ENCODE assay signal across 11 mouse cellular contexts in the genomic region with DNA sequence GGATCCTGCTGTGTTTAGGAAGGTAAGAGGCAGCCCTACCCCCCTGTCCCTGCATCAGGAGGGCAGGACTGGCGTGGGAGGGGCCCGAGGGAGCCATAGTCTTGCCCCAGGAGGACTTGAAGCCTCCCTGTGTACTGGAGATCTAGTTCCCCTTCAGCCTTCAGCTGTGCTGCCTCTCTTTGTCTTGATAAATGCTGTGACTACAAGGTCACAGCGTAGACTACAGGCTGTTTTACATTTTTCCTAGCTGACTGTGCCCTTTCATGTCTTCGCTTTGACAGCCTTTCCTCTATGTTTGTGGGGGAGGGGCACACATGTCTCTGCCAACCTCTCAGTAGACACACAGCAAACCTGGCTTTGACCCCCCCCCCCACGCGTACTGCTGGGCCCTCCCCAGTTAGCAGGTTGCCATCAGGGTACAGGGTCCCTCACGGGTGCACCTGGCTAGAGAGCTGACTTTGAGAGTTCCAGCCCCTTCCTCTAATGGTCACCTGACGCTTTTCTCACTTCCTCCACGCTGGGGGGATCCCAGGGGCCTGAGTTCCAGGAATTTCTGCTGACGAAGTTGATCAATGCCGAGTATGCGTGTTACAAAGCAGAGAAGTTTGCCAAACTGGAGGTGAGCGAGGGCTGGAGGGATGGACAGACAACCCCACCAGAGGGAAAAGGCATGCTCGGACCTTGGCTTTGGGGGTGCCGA. TPM values are rescaled to one million over a fixed set of nuclear protein-coding genes. Genes with fewer than 3 reads are reported as not detected.
A peak's percentile ranks its signal among the peaks of the same experiment; 100 is the strongest.
DNase-seq lines count a peak whose midpoint lies in the region; ATAC-seq and TF ChIP-seq lines count a peak whose summit lies in the region.
"Had no signal": no experiment of that assay in that cellular context is flagged by ENCODE, and none has a peak within 500 bp of the region (broad histone marks: within the 10 kb centered on the region; RNA-seq: fewer than 3 reads in every experiment).

No protein-coding gene starts in this region.

- no peak for ATAC-seq in heart, embryonic 14.5 days (ENCODE audit: insufficient number of reproducible peaks, insufficient read depth, low FRiP score, low read depth)
- ATAC-seq in hindbrain, embryonic 15.5 days (ENCODE audit: low FRiP score, low read depth): no peak
- no peak for ATAC-seq in neural tube, embryonic 14.5 days (ENCODE audit: low read depth)

- peak overlapping the region; percentile 36; the same call in 1 of the 2 replicates for H3K4me2 ChIP-seq in heart, embryonic 14.5 days (ENCODE audit: low read length)
- H3K4me2 ChIP-seq in hindbrain, embryonic 15.5 days: no peak overlapping the region
- no peak overlapping the region for H3K4me2 ChIP-seq in neural tube, embryonic 14.5 days (ENCODE audit: low read depth, low read length)

- peaks cover 67% of the 10 kb centered on the region for H3K27me3 ChIP-seq in heart, embryonic 14.5 days (ENCODE audit: control insufficient read depth, insufficient read depth, low read length)
- peaks cover 87% of the 10 kb centered on the region for H3K27me3 ChIP-seq in embryonic facial prominence, embryonic 10.5 days (replicated peaks; ENCODE audit: low read depth, poor library complexity, severe bottlenecking)
- H3K27me3 ChIP-seq in hindbrain, embryonic 15.5 days: no peaks in the 10 kb centered on the region
- H3K27me3 ChIP-seq in neural tube, embryonic 14.5 days (ENCODE audit: control insufficient read depth, insufficient read depth, low read length): no peaks in the 10 kb centered on the region
- H3K27me3 ChIP-seq in kidney, adult 2 months (replicated peaks; ENCODE audit: control insufficient read depth, insufficient read depth, low read length): no peaks in the 10 kb centered on the region

- no peak for TF ChIP-seq CTCF in kidney, adult 2 months (conservative IDR thresholded peaks at IDR 0.05; ENCODE audit: insufficient read depth, insufficient read length, low read depth, low read length)

- H3K36me3 ChIP-seq in heart, embryonic 14.5 days (ENCODE audit: control insufficient read depth, insufficient read depth, low read length): no peaks in the 10 kb centered on the region
- no peaks in the 10 kb centered on the region for H3K36me3 ChIP-seq in embryonic facial prominence, embryonic 10.5 days (replicated peaks)
- H3K36me3 ChIP-seq in hindbrain, embryonic 15.5 days: no peaks in the 10 kb centered on the region; the same call in 1 of the 2 replicates
- H3K36me3 ChIP-seq in neural tube, embryonic 14.5 days (ENCODE audit: control insufficient read depth, insufficient read depth, low read length): 0 out of 2 replicates have a peak, but pooled peaks cover 5% of the 10 kb centered on the region
- H3K36me3 ChIP-seq in kidney, adult 2 months (ENCODE audit: control insufficient read depth, insufficient read depth, low read length): no peaks in the 10 kb centered on the region

- peak overlapping the region; percentile 41; the same call in 1 of the 2 replicates for H3K9ac ChIP-seq in heart, embryonic 14.5 days (ENCODE audit: low read length)
- no peak overlapping the region for H3K9ac ChIP-seq in hindbrain, embryonic 15.5 days
- peak overlapping the region; percentile 25; the same call in 1 of the 2 replicates for H3K9ac ChIP-seq in neural tube, embryonic 14.5 days (replicated peaks; ENCODE audit: low read depth, low read length)

- no peak for TF ChIP-seq POLR2A in kidney, adult 2 months (IDR thresholded peaks at IDR 0.05; ENCODE audit: low read depth, low read length)

- no peaks in the 10 kb centered on the region for H3K9me3 ChIP-seq in heart, embryonic 14.5 days (ENCODE audit: control insufficient read depth, low read length)
- no peaks in the 10 kb centered on the region for H3K9me3 ChIP-seq in embryonic facial prominence, embryonic 10.5 days
- H3K9me3 ChIP-seq in hindbrain, embryonic 15.5 days: no peaks in the 10 kb centered on the region
- H3K9me3 ChIP-seq in neural tube, embryonic 14.5 days (ENCODE audit: control insufficient read depth, low read length): no peaks in the 10 kb centered on the region
- H3K9me3 ChIP-seq: megakaryocyte, embryonic 14.5 days had no signal

- DNase-seq in heart, adult 18-20 months: no peak
- DNase-seq in embryonic facial prominence, embryonic 10.5 days (ENCODE audit: low spot score): peak; percentile 49
- no peak for DNase-seq in kidney, adult 2 months
- no peak for DNase-seq in ovary, adult 18-20 months (ENCODE audit: low spot score)
- no peak for DNase-seq in cerebellum, adult 8-10 months
- DNase-seq: gastrocnemius, postnatal 14 days; thymus, adult 2 months had no signal

- WGBS in heart, embryonic 14.5 days: 16% methylated on average over 15 of the region's 15 CpGs
- whole genome bisulfite sequencing in embryonic facial prominence, embryonic 10.5 days: 30% methylated on average over 15 of the region's 15 CpGs
- WGBS in hindbrain, embryonic 15.5 days: 27% methylated on average over 15 of the region's 15 CpGs
- 33% methylated on average over 15 of the region's 15 CpGs for WGBS in neural tube, embryonic 14.5 days
- WGBS in kidney, adult 2 months: 45% methylated on average over 15 of the region's 15 CpGs

- H3K4me1 ChIP-seq in heart, embryonic 14.5 days (ENCODE audit: control insufficient read depth in 2 of 2, insufficient read depth in 2 of 2, low read length in 2 of 2): peaks cover 10 to 11% of the 10 kb centered on the region in 2 experiments; a peak in 3 of 4 replicates
- H3K4me1 ChIP-seq in embryonic facial prominence, embryonic 10.5 days: peaks cover 60% of the 10 kb centered on the region
- H3K4me1 ChIP-seq in hindbrain, embryonic 15.5 days (replicated peaks): peaks cover 27% of the 10 kb centered on the region
- peaks cover 14% of the 10 kb centered on the region for H3K4me1 ChIP-seq in neural tube, embryonic 14.5 days (ENCODE audit: control insufficient read depth, insufficient read depth, low read length)
- H3K4me1 ChIP-seq in kidney, adult 2 months (ENCODE audit: control insufficient read depth, insufficient read depth, low read length): peaks cover under 1% of the 10 kb centered on the region; the same call in 1 of the 2 replicates

- H3K4me3 ChIP-seq in heart, embryonic 14.5 days (ENCODE audit: control insufficient read depth in 1 of 2, insufficient read depth in 1 of 2, low read depth in 1 of 2, low read length in 2 of 2): no peak overlapping the region
- peak overlapping the region; percentile 28 for H3K4me3 ChIP-seq in embryonic facial prominence, embryonic 10.5 days
- no peak overlapping the region for H3K4me3 ChIP-seq in hindbrain, embryonic 15.5 days
- H3K4me3 ChIP-seq in neural tube, embryonic 14.5 days (ENCODE audit: low read depth, low read length): no peak overlapping the region
- no peak overlapping the region for H3K4me3 ChIP-seq in kidney, adult 2 months (ENCODE audit: insufficient read depth, low read depth, low read length)
- H3K4me3 ChIP-seq: megakaryocyte, embryonic 14.5 days had no signal

- no peak overlapping the region for H3K27ac ChIP-seq in heart, embryonic 14.5 days (replicated peaks in 1 of 2; ENCODE audit: control insufficient read depth in 1 of 2, insufficient read depth in 1 of 2, low read depth in 2 of 2, low read length in 2 of 2)
- peak overlapping the region; percentile 80 for H3K27ac ChIP-seq in embryonic facial prominence, embryonic 10.5 days (replicated peaks)
- peak overlapping the region; percentile 47 for H3K27ac ChIP-seq in hindbrain, embryonic 15.5 days (replicated peaks)
- peak overlapping the region; percentile 52 for H3K27ac ChIP-seq in neural tube, embryonic 14.5 days (ENCODE audit: low read depth, low read length)
- no peak overlapping the region for H3K27ac ChIP-seq in kidney, adult 2 months (ENCODE audit: insufficient read depth, low read depth, low read length)

RNA-seq across cellular contexts. Expression of a gene that starts 55.0 kb away (rescaled TPM):
- 3.9 and 5.0 TPM in 2 replicates for polyA plus RNA-seq in heart, embryonic 14.5 days (2014; fragmentation: Nextera tagmentation; extraction: Ambion mirVana)
- 10 to 100 TPM; 14.2 to 14.8 TPM for total RNA-seq in heart, adult 18-20 months (2021)
- polyA plus RNA-seq in embryonic facial prominence, embryonic 10.5 days (2016; fragmentation: Nextera tagmentation; extraction: Ambion mirVana): 3.8 and 6.9 TPM in 2 replicates
- polyA plus RNA-seq in hindbrain, embryonic 15.5 days (2015; fragmentation: Nextera tagmentation; extraction: Ambion mirVana): 93.2 and 99.6 TPM in 2 replicates
- 75.5 and 77.6 TPM in 2 replicates for polyA plus RNA-seq in neural tube, embryonic 14.5 days (2014; fragmentation: Nextera tagmentation; extraction: Ambion mirVana)
- 213 and 248 TPM in 2 replicates for polyA plus RNA-seq in kidney, adult 2 months (2012; rRNA removed)

Comparison
In these comparisons a context has a peak if more than half of its experiments do, and no peak if none do; other contexts are left out.
1. H3K27ac ChIP-seq: peak in embryonic facial prominence, embryonic 10.5 days (single experiment), hindbrain, embryonic 15.5 days (single experiment) and neural tube, embryonic 14.5 days (single experiment); none in heart, embryonic 14.5 days (0 of 2) and kidney, adult 2 months (single experiment).